ENCODE assay signal across 8 mouse cellular contexts in the genomic region with DNA sequence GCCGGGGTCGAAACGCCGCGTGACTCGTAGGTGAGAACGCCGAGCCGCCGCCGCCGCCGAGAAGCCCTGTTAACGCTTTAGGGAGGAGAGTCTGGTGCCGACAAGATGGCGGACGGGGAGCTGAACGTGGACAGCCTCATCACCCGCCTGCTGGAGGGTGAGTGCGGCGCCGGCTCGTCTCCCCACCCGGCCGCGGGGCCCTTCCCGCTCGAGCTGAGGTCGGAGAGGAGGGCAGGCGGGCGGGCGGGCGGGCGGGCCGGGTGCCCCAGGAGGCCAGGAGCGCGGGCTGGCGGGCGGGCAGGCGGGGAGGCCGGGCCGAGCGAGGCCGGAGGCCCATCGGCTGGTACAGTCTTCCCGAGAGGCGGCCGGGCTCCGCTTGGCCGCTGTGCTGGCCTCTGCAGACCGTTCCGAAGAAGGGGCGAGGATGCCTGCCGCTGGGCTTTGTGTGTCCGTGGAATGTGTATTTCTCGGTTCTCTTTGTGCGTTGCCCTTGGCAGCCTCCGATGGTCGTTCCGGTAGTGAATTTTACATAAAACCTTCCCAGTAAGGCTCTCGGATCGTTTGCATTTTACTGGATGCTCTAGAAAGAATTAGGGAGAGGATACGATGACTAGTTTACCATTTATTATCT. TPM values are rescaled to one million over a fixed set of nuclear protein-coding genes. Genes with fewer than 3 reads are reported as not detected.
A peak's percentile ranks its signal among the peaks of the same experiment; 100 is the strongest.
DNase-seq lines count a peak whose midpoint lies in the region; ATAC-seq and TF ChIP-seq lines count a peak whose summit lies in the region.

No protein-coding gene starts in this region.

- H3K4me2 ChIP-seq in embryonic facial prominence, embryonic 11.5 days (ENCODE audit: low read depth, low read length), result peak overlapping the region; percentile 19
- H3K4me2 ChIP-seq in hindbrain, embryonic 15.5 days, result peak overlapping the region; percentile 78
- peak overlapping the region; percentile 62; the same call in 1 of the 2 replicates for H3K4me2 ChIP-seq in stomach, embryonic 16.5 days (ENCODE audit: low read depth, low read length)

- ATAC-seq in embryonic facial prominence, embryonic 11.5 days (replicated peaks; ENCODE audit: insufficient number of reproducible peaks, low FRiP score, low TSS enrichment, low read depth), result peak; percentile 77
- peak; percentile 80 for ATAC-seq in hindbrain, embryonic 15.5 days (ENCODE audit: low FRiP score, low read depth)
- ATAC-seq in megakaryocyte progenitor cell, adult 5-6 weeks (replicated peaks; ENCODE audit: poor library complexity), result peak; percentile 42
- ATAC-seq in stomach, embryonic 16.5 days (ENCODE audit: insufficient read depth, low FRiP score), result peak; percentile 67

- under 1% methylated on average over 52 of the region's 63 CpGs for WGBS in embryonic facial prominence, embryonic 11.5 days
- 0% methylated on average over 62 of the region's 63 CpGs for WGBS in hindbrain, embryonic 15.5 days
- under 1% methylated on average over 61 of the region's 63 CpGs for WGBS in stomach, embryonic 16.5 days

- intact Hi-C loops in gastrocnemius, adult 2 months (cut with DNase I), result loop anchor here (2.0 kb wide), 1 partner anchor 43 kb away; no protein-coding TSS in a partner anchor
- intact Hi-C loops in gastrocnemius, postnatal 14 days (cut with DNase I; ENCODE audit: low total_unique reads), result no loop called here

- H3K9ac ChIP-seq in embryonic facial prominence, embryonic 11.5 days (replicated peaks; ENCODE audit: low read length), result peak overlapping the region; percentile 99
- H3K9ac ChIP-seq in hindbrain, embryonic 15.5 days, result peak overlapping the region; percentile 92
- H3K9ac ChIP-seq in stomach, embryonic 16.5 days (ENCODE audit: low read length), result peak overlapping the region; percentile 100

- peak overlapping the region; percentile 99 for H3K27ac ChIP-seq in gastrocnemius, adult 2 months
- H3K27ac ChIP-seq in embryonic facial prominence, embryonic 11.5 days (replicated peaks; ENCODE audit: low read depth, low read length), result peak overlapping the region; percentile 100
- H3K27ac ChIP-seq in hindbrain, embryonic 15.5 days (replicated peaks), result peak overlapping the region; percentile 97
- H3K27ac ChIP-seq in stomach, embryonic 16.5 days (ENCODE audit: low read length), result peak overlapping the region; percentile 99

- no peak for DNase-seq in gastrocnemius, adult 2 months
- no peak for DNase-seq in gastrocnemius, postnatal 14 days
- peak; percentile 19 for DNase-seq in right cerebral cortex, postnatal 14 days
- DNase-seq in right cerebral cortex, postnatal 25 days, result no peak
- DNase-seq in embryonic facial prominence, embryonic 11.5 days (ENCODE audit: low spot score), result peak; percentile 57

- no peak; the same call in 1 of the 2 replicates for TF ChIP-seq CTCF in gastrocnemius, adult 2 months (IDR thresholded peaks at IDR 0.05)

- peak overlapping the region; percentile 93 for H3K4me3 ChIP-seq in gastrocnemius, adult 2 months
- H3K4me3 ChIP-seq in embryonic facial prominence, embryonic 11.5 days (ENCODE audit: low read depth, low read length), result peak overlapping the region; percentile 93
- peak overlapping the region; percentile 79 for H3K4me3 ChIP-seq in hindbrain, embryonic 15.5 days
- H3K4me3 ChIP-seq in stomach, embryonic 16.5 days (replicated peaks; ENCODE audit: low read length), result peak overlapping the region; percentile 98

- H3K4me1 ChIP-seq in embryonic facial prominence, embryonic 11.5 days (ENCODE audit: control insufficient read depth, insufficient read depth, low read length), result no peaks in the 10 kb centered on the region
- peaks cover 19% of the 10 kb centered on the region for H3K4me1 ChIP-seq in hindbrain, embryonic 15.5 days (replicated peaks)
- H3K4me1 ChIP-seq in stomach, embryonic 16.5 days (ENCODE audit: control insufficient read depth, insufficient read depth, low read length), result peaks cover 3% of the 10 kb centered on the region; the same call in 1 of the 2 replicates

- no peaks in the 10 kb centered on the region for H3K9me3 ChIP-seq in embryonic facial prominence, embryonic 11.5 days (replicated peaks; ENCODE audit: control insufficient read depth, low read length)
- H3K9me3 ChIP-seq in hindbrain, embryonic 15.5 days, result no peaks in the 10 kb centered on the region
- no peaks in the 10 kb centered on the region for H3K9me3 ChIP-seq in stomach, embryonic 16.5 days (replicated peaks; ENCODE audit: control insufficient read depth, low read length)

- no peaks in the 10 kb centered on the region for H3K36me3 ChIP-seq in embryonic facial prominence, embryonic 11.5 days (replicated peaks; ENCODE audit: control insufficient read depth, insufficient read depth, low read depth, low read length)
- no peaks in the 10 kb centered on the region for H3K36me3 ChIP-seq in hindbrain, embryonic 15.5 days
- H3K36me3 ChIP-seq in stomach, embryonic 16.5 days (ENCODE audit: control insufficient read depth, insufficient read depth, low read length), result no peaks in the 10 kb centered on the region

- H3K27me3 ChIP-seq in embryonic facial prominence, embryonic 11.5 days (ENCODE audit: control insufficient read depth, insufficient read depth, low read length), result no peaks in the 10 kb centered on the region
- no peaks in the 10 kb centered on the region for H3K27me3 ChIP-seq in hindbrain, embryonic 15.5 days
- H3K27me3 ChIP-seq in stomach, embryonic 16.5 days (ENCODE audit: control insufficient read depth, insufficient read depth, low read length), result no peaks in the 10 kb centered on the region

RNA-seq across cellular contexts. Expression of gene Ppp1cb, which starts 0.7 kb away (rescaled TPM):
- 100 to 1,000 TPM; 486 TPM for total RNA-seq in gastrocnemius, adult 2 months (2021)
- 100 to 1,000 TPM; 324 to 326 TPM for total RNA-seq in gastrocnemius, postnatal 14 days (2021)
- 238 and 266 TPM in 2 replicates for polyA plus RNA-seq in embryonic facial prominence, embryonic 11.5 days (2014; fragmentation: Nextera tagmentation; extraction: Ambion mirVana)
- polyA plus RNA-seq in hindbrain, embryonic 15.5 days (2015; fragmentation: Nextera tagmentation; extraction: Ambion mirVana), result 188 and 203 TPM in 2 replicates
- 194 and 216 TPM in 2 replicates for total RNA-seq in megakaryocyte progenitor cell, adult 5-6 weeks (2015)
- total RNA-seq in megakaryocyte progenitor cell, adult 5-6 weeks (2017), result 271 and 283 TPM in 2 replicates
- polyA plus RNA-seq in stomach, embryonic 16.5 days (2015; fragmentation: Nextera tagmentation; extraction: Ambion mirVana), result 246 and 251 TPM in 2 replicates

Comparison
In these comparisons a context has a peak if more than half of its experiments do, and no peak if none do; other contexts are left out.
1. DNase-seq: peak in right cerebral cortex, postnatal 14 days (single experiment) and embryonic facial prominence, embryonic 11.5 days (single experiment); none in gastrocnemius, adult 2 months (single experiment), gastrocnemius, postnatal 14 days (single experiment) and right cerebral cortex, postnatal 25 days (single experiment).
2. H3K4me2 ChIP-seq: peak in every context shown above with its lines; median percentile 78 in hindbrain, embryonic 15.5 days; 62 in stomach, embryonic 16.5 days; 19 in embryonic facial prominence, embryonic 11.5 days.
3. Peak in every context shown above with its lines, with median percentiles within 50 percentile points of each other: H3K27ac ChIP-seq, H3K4me3 ChIP-seq, ATAC-seq and H3K9ac ChIP-seq.